Mouse (Mus musculus): ENCODE data around the gene Dhtkd1.

DNA sequence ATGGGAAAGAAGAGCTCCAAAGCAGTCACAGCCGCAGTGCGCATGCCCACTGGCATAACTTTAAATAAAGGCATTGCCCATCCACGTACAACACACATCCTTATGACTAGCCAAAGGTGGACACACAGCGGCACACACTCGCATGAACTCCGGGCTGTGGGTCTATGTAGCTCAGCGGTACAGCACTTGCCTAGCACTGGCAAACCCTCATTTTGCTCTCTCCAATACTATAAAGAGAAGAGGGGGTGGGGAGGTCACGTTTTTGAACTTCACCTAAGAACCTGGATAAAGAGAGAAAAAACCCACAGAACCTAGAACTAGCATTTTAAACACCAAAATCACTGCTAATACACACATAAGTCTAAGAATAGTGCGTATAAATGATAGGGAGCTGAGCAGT is 1.7 kb downstream of the Dhtkd1 start:
- TF ChIP-seq MAFK (IDR thresholded peaks at IDR 0.05; ENCODE audit: insufficient read depth, low read depth, low read length) (no peak), ZC3H11A (IDR thresholded peaks at IDR 0.05; ENCODE audit: borderline replicate concordance, low read depth, low read length) (no peak), CHD2 (IDR thresholded peaks at IDR 0.05; ENCODE audit: low read depth, low read length) (no peak), ZNF384 (IDR thresholded peaks at IDR 0.05; ENCODE audit: low read depth, low read length) (no peak)
